Mouse (Mus musculus) left cerebral cortex, adult 18-20 months (tissue): ENCODE measurements at regions not wholly inside any gene's neighbourhood (a gene's known extent, or its start where the extent isn't known, plus 50 kb on each side); places are given as distances from the start of the nearest gene placed in this dataset.

Experiments used
- DNase-seq, 2 experiments: peaks; one replicate each; pipeline ENCODE4 v3.0.0; 2021 to 2022; ENCODE audit warnings: low spot score in 2 of 2, mixed read lengths in 1 of 2

DNA sequence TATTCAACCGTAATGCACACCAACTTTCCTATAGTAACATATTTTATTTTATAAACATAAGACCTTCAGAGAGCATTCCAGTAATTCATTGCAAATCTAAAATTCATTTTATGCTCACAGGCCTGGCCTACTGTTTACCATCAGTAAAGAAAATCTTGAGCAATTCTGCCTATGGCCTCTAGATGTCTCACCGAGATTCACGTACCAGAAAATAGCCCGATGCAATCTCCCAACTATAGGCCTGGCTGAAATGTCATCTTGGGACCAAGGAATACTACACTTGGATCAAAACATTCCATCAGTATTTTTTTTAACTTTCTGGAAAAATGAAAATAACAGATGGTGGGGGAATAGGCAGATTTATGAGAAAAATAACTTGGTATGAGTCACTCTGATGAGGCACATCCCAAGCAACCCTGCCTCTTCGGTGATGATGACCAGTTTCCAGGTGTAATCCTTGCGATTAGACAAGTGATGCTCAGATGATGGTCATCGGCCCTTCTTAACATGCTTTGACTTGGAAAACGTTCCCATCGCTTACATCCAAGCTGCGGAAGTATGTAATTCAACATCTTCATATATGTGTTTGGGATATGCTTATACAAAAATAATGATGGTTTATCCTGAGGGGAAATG is 439.9 kb downstream of the Nyap2 start:
- peak; percentile 10 to 17 for DNase-seq

GRCm38 (mm10) chr1:81520420-81521273 is 443.9 kb downstream of the Nyap2 start:
- DNase-seq, result no peak

GRCm38 (mm10) chr1:81522929-81523328 is 446.2 kb downstream of the Nyap2 start:
- no peak for DNase-seq

DNA sequence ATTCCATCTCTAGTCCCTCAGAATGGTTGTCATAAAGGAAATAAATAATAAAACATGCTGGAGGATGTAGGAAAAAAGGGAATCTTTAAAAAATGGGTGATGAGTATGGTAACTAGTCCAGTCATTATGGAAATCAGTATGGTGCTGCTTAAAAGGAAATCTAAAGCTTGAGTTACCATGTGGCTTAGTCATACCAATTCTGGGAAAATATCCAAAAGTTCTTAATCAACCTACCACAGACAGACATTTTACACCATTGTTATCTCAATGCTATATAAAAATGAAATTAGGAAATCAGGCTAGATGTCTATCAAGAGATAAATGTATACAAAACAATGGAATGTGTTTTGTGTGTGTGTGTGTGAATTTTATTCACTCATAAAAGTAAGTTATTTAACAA is 449.1 kb downstream of the Nyap2 start:
- DNase-seq, result no peak

DNA sequence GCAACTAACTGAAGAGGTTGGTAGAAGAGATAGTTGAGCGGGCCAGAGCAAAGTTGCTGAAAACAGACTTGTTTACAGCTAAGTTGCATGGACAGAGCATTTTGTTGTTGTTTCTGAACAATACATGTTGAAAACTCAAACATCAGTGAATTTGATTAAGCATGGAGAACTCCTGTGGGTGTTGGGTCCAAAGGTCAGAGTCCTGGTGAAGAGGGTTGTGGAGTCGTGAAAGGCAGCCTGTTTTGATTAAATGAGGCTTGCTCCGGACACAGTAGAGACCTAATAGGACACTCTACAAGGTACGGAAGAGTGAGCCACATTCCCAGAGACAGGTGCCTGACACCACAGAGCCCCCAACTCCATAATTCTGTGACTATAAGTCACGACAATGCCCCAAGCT is 461.1 kb downstream of the Nyap2 start:
- DNase-seq, result no peak

- no peak for DNase-seq
Measured at GRCm38 (mm10) chr1:81539591-81540311, 463.0 kb downstream of the Nyap2 start.

GRCm38 (mm10) chr1:81548906-81549305 is 472.2 kb downstream of the Nyap2 start:
- no peak for DNase-seq

GRCm38 (mm10) chr1:81549706-81550105 is 473.0 kb downstream of the Nyap2 start:
- DNase-seq, result no peak

DNA sequence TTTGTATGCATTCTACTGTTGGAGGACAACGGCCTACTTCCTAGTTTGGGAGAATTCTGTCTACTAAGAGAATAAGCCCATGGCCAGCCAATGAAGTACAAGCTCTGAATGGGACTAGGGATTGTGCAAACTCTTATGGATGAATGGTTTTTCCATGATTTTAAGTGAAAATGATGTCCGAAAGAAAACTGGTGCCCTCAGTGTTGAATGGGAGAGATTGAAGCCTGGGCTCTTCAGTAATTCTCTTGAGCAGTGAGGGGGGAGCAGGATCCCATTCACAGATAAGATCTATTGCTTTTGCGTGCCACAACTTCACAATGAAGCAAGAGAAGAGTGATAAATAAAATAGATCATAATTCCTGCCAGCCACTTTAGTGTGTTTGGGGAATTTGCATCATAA is 476.0 kb downstream of the Nyap2 start:
- DNase-seq, result no peak

DNA sequence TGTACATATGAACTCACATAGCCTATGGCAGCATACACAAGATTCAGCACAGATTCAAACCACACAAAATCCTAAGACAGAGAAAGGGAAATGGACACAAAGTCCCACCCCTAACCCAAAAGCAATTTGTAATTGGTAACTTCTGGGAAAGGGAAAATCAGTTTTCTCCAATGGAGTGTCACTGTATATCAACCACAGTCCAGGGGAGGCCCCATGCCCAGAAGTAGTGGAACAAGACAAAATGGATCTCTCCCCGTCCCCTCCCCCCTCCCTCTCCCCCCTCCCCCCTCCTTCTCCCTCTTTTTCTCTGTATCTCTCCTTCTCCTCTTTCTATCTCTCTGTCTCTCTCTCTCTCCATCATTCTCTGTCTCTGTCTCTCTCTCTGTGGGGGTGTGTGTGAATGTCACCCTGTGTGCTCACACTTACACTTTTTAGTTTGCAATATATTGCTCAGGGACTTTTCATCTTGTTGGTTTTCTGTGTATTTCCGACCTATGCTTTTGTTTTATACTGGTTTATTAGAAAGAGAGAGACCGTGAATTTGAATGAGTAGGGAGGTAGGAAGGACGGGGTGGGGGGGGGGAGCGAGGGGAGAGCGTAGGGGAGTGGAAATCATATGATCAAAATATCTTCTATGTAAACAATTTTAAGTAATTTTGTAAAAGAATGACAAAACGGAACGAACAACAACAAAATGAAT is 500.4 kb downstream of the Nyap2 start:
- no peak for DNase-seq

- DNase-seq, result no peak
Measured at GRCm38 (mm10) chr1:81577665-81578201, 501.0 kb downstream of the Nyap2 start.

GRCm38 (mm10) chr1:81581208-81581607 is 504.5 kb downstream of the Nyap2 start:
- DNase-seq, result no peak

DNA sequence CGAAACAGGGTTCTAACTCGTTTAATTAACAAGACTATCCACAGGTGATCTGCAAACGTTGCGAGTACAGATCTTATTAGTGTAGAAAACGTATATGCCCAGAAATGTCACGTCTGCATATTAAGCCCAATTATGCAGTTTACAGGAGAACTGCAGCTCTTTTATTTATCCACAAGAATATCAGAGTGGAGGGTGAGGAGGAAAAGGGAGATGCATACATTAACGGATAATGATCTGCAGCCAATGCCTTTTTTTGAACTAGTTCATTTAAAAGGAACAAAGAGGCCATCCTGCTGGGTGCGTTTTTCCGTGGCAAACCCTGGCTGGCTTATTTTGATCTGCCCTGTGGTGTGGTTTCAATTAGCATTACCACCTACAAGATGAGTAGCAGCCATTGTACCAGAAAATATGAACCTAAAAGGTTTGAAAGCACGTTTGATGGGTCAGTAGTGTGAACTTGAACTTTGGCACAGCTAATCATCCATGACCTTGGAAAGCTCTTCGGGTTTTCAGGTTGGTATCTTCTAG is 511.1 kb downstream of the Nyap2 start:
- DNase-seq, result no peak

DNA sequence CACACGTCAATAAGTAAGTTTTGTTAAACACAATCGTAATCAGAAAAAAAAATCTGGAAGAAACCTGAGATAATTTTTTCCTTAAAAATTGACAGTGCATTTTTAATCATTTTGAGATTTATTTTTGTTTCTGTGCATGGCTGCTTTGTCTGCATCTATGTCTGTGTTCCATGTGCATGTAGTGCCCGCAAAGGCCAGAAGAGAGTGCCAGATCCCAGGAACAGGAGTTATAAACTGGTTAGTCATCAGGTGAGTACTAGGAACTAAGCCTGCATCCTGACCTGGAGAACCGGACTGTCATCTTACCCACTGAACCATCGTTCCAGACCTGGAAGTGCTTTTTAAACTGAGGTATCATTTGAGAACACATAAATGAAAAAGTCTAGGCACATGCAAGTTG is 514.9 kb downstream of the Nyap2 start:
- DNase-seq, result no peak

- peak; percentile 55 to 63 for DNase-seq
Measured at GRCm38 (mm10) chr1:81593280-81594182, 516.8 kb downstream of the Nyap2 start.

GRCm38 (mm10) chr1:81594183-81594515 is 517.4 kb downstream of the Nyap2 start:
- DNase-seq, result no peak

- no peak for DNase-seq
Measured at GRCm38 (mm10) chr1:81594606-81595005, 517.9 kb downstream of the Nyap2 start.

DNA sequence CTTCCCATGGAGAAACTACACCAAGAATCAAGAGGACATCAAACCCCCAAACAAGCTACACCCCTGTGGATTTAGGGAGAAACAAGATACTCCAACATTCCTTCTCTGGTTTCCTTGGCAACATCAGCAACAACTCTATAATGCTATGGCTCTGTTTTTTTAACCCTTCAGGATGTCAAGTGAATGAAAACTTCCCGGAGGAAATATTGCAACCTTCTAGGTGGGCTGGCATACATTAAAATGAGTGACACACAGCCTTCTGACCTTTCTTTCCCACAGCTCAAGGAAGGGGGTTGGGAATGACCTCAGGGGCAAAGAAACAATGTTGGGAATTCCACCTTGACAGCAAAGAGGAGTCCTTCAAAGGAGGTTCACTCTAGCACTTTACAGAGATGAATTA is 532.0 kb downstream of the Nyap2 start:
- no peak for DNase-seq

DNA sequence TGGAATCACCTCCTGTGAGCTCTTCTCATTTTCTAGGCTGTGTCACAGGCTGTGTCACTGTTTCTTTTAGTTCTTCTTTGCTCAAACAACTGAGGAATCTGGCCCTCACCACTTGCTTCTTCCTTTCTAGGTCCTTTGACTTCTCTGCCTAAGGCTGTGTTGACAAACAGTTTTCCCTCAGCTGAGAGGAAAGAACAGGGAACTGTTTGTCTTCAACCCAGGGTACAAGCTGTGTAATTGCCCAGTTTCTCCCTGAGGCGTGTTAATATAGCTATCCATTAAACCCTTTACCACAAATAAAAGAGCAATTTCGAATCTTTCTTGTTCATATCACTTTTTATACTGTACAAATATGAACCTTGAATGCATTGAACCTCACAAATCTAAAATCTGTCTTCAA is 542.1 kb downstream of the Nyap2 start:
- DNase-seq, result no peak

GRCm38 (mm10) chr1:81624141-81624540 is 547.4 kb downstream of the Nyap2 start:
- DNase-seq, result no peak
